Mouse (Mus musculus): ENCODE results near the gene Zc3h10. TPM values are rescaled to one million over a fixed set of nuclear protein-coding genes. Genes with fewer than 3 reads are reported as not detected.

Gene Zc3h10
- polyA plus RNA-seq, 1 experiment from 2014 or later: 15.4 TPM

Small RNA genes lying within 50 kb of the gene (microRNA-seq; reads per million reads assigned to microRNA genes)
- gene Gm47275: not detected
- not detected for gene Mir6916
- not detected for gene Mir6917

Other genes starting within 250 kb of the Zc3h10 start
- gene Il23a, start 249.0 kb downstream of the Zc3h10 start, polyA plus RNA-seq (2016; fragmentation: Nextera tagmentation; extraction: Ambion mirVana): not detected in 2 replicates
- 43.3 and 50.2 TPM in 2 replicates for gene Pan2, start 244.4 kb downstream of the Zc3h10 start, polyA plus RNA-seq (2016; fragmentation: Nextera tagmentation; extraction: Ambion mirVana)
- 245 and 259 TPM in 2 replicates for gene Cnpy2, start 225.3 kb downstream of the Zc3h10 start, polyA plus RNA-seq (2016; fragmentation: Nextera tagmentation; extraction: Ambion mirVana)
- 237 and 248 TPM in 2 replicates for gene Cs, start 210.0 kb downstream of the Zc3h10 start, polyA plus RNA-seq (2016; fragmentation: Nextera tagmentation; extraction: Ambion mirVana)
- gene Coq10a, start 178.8 kb downstream of the Zc3h10 start, polyA plus RNA-seq (2016; fragmentation: Nextera tagmentation; extraction: Ambion mirVana): 13.2 and 18.8 TPM in 2 replicates
- 9.0 and 9.2 TPM in 2 replicates for gene Ankrd52, start 170.7 kb downstream of the Zc3h10 start, polyA plus RNA-seq (2016; fragmentation: Nextera tagmentation; extraction: Ambion mirVana)
- 0.06 and 0.19 TPM in 2 replicates for gene Slc39a5, start 146.5 kb downstream of the Zc3h10 start, polyA plus RNA-seq (2016; fragmentation: Nextera tagmentation; extraction: Ambion mirVana)
- 149 and 151 TPM in 2 replicates for gene Nabp2, start 136.3 kb downstream of the Zc3h10 start, polyA plus RNA-seq (2016; fragmentation: Nextera tagmentation; extraction: Ambion mirVana)
- gene Rnf41, start 136.1 kb downstream of the Zc3h10 start, polyA plus RNA-seq (2016; fragmentation: Nextera tagmentation; extraction: Ambion mirVana): 42.0 and 49.2 TPM in 2 replicates
- gene Smarcc2, start 88.5 kb downstream of the Zc3h10 start, polyA plus RNA-seq (2016; fragmentation: Nextera tagmentation; extraction: Ambion mirVana): 75.2 and 110 TPM in 2 replicates
- 833 and 890 TPM in 2 replicates for gene Myl6, start 53.6 kb downstream of the Zc3h10 start, polyA plus RNA-seq (2016; fragmentation: Nextera tagmentation; extraction: Ambion mirVana)
- gene Myl6b, start 49.1 kb downstream of the Zc3h10 start, polyA plus RNA-seq (2016; fragmentation: Nextera tagmentation; extraction: Ambion mirVana): 1.8 and 2.9 TPM in 2 replicates
- 17.2 and 23.6 TPM in 2 replicates for gene Esyt1, start 21.9 kb downstream of the Zc3h10 start, polyA plus RNA-seq (2016; fragmentation: Nextera tagmentation; extraction: Ambion mirVana)
- 2,872 and 3,266 TPM in 2 replicates for gene Rpl41, start 1.5 kb upstream of the Zc3h10 start, polyA plus RNA-seq (2016; fragmentation: Nextera tagmentation; extraction: Ambion mirVana)
- gene Pa2g4, start 18.2 kb upstream of the Zc3h10 start, polyA plus RNA-seq (2016; fragmentation: Nextera tagmentation; extraction: Ambion mirVana): 231 and 262 TPM in 2 replicates
- 0.72 and 1.4 TPM in 2 replicates for gene Erbb3, start 41.9 kb upstream of the Zc3h10 start, polyA plus RNA-seq (2016; fragmentation: Nextera tagmentation; extraction: Ambion mirVana)
- 460 and 529 TPM in 2 replicates for gene Rps26, start 79.0 kb upstream of the Zc3h10 start, polyA plus RNA-seq (2016; fragmentation: Nextera tagmentation; extraction: Ambion mirVana)
- 2.8 and 3.6 TPM in 2 replicates for gene Ikzf4, start 98.2 kb upstream of the Zc3h10 start, polyA plus RNA-seq (2016; fragmentation: Nextera tagmentation; extraction: Ambion mirVana)
- 13.9 and 14.9 TPM in 2 replicates for gene Suox, start 126.3 kb upstream of the Zc3h10 start, polyA plus RNA-seq (2016; fragmentation: Nextera tagmentation; extraction: Ambion mirVana)
- 73.3 and 86.3 TPM in 2 replicates for gene Rab5b, start 148.5 kb upstream of the Zc3h10 start, polyA plus RNA-seq (2016; fragmentation: Nextera tagmentation; extraction: Ambion mirVana)
- 3.9 and 6.7 TPM in 2 replicates for gene Pmel, start 156.4 kb upstream of the Zc3h10 start, polyA plus RNA-seq (2016; fragmentation: Nextera tagmentation; extraction: Ambion mirVana)
- 107 and 110 TPM in 2 replicates for gene Cdk2, start 157.3 kb upstream of the Zc3h10 start, polyA plus RNA-seq (2016; fragmentation: Nextera tagmentation; extraction: Ambion mirVana)
- 3.7 and 4.7 TPM in 2 replicates for gene Dgka, start 197.1 kb upstream of the Zc3h10 start, polyA plus RNA-seq (2016; fragmentation: Nextera tagmentation; extraction: Ambion mirVana)
- 56.6 and 59.1 TPM in 2 replicates for gene Pym1, start 200.1 kb upstream of the Zc3h10 start, polyA plus RNA-seq (2016; fragmentation: Nextera tagmentation; extraction: Ambion mirVana)
- 0.44 and 0.66 TPM in 2 replicates for gene Mmp19, start 243.1 kb upstream of the Zc3h10 start, polyA plus RNA-seq (2016; fragmentation: Nextera tagmentation; extraction: Ambion mirVana)